Mouse (Mus musculus) kidney, postnatal 0 days (tissue): ENCODE data around the gene Oaz1. TPM values are rescaled to one million over a fixed set of nuclear protein-coding genes. Genes with fewer than 3 reads are reported as not detected.

Experiments used
- ATAC-seq: fragments of 200-750 bp; cut with Nextera tagmentation; replicated peaks from 2 replicates; pipeline ENCODE4 v1.8.0; 2017; ENCODE audit warnings: low read depth, moderate number of reproducible peaks, moderate TSS enrichment, moderate library complexity; ENCODE audit not compliant: low FRiP score
- DNase-seq: peaks from one replicate; pipeline ENCODE4 v3.0.0-alpha.2; 2016; ENCODE audit warnings: low spot score
- H3K27ac ChIP-seq: fragments of 300-500 bp; sonication (generic); 2 replicates; pipeline ENCODE4 v1.5.1; 2014; ENCODE audit warnings: mild to moderate bottlenecking
- H3K27me3 ChIP-seq: fragments of 300-500 bp; sonication (generic); 2 replicates; pipeline ENCODE4 v1.6.1; 2014; ENCODE audit warnings: low read length, mixed read lengths; ENCODE audit not compliant: insufficient read depth
- H3K36me3 ChIP-seq: fragments of 300-500 bp; sonication (generic); 2 replicates; pipeline ENCODE4 v1.6.1; 2014; ENCODE audit warnings: low read length, mixed read lengths; ENCODE audit not compliant: insufficient read depth
- H3K4me1 ChIP-seq: fragments of 300-500 bp; sonication (generic); replicated peaks from 2 replicates; pipeline ENCODE4 v1.6.1; 2014; ENCODE audit warnings: antibody characterized with exemption, low read length, mixed read lengths; ENCODE audit not compliant: insufficient read depth
- H3K4me2 ChIP-seq: fragments of 300-500 bp; sonication (generic); 2 replicates; pipeline ENCODE4 v1.6.1; 2014; ENCODE audit warnings: mild to moderate bottlenecking, low read length, moderate library complexity, mixed read lengths
- H3K4me3 ChIP-seq: fragments of 300-500 bp; sonication (generic); replicated peaks from 2 replicates; pipeline ENCODE4 v1.5.1; 2014; ENCODE audit warnings: low read depth, low read length
- H3K9ac ChIP-seq: fragments of 300-500 bp; sonication (generic); 2 replicates; pipeline ENCODE4 v1.6.1; 2014; ENCODE audit warnings: low read depth, low read length
- H3K9me3 ChIP-seq: fragments of 300-500 bp; sonication (generic); replicated peaks from 2 replicates; pipeline ENCODE4 v1.6.1; 2016; ENCODE audit warnings: low read length, inconsistent platforms, mixed read lengths
- CTCF ChIP-seq: IDR thresholded peaks from 2 replicates; pipeline ENCODE4 v1.5.1; 2016; ENCODE audit warnings: antibody characterized with exemption, low read depth, mild to moderate bottlenecking, moderate library complexity
- WGBS: fragments of 180-500 bp; shearing (Covaris S2); extraction: QIAGEN DNeasy Blood & Tissue Kit; methylation state at CpG from one replicate; pipeline ENCODE4 v1.1.7; 2014; 5-methylcytosine and 5-hydroxymethylcytosine counted together
- polyA plus RNA-seq: library from polyadenylated mRNA; unstranded; fragments of >200 nt; fragmentation: Nextera tagmentation; extraction: Ambion mirVana; gene quantifications from 2 replicates; pipeline ENCODE4 v1.2.1, GENCODE M21; 2015

The Oaz1 gene
- polyA plus RNA-seq: 1,422 and 1,480 TPM in 2 replicates

DNA sequence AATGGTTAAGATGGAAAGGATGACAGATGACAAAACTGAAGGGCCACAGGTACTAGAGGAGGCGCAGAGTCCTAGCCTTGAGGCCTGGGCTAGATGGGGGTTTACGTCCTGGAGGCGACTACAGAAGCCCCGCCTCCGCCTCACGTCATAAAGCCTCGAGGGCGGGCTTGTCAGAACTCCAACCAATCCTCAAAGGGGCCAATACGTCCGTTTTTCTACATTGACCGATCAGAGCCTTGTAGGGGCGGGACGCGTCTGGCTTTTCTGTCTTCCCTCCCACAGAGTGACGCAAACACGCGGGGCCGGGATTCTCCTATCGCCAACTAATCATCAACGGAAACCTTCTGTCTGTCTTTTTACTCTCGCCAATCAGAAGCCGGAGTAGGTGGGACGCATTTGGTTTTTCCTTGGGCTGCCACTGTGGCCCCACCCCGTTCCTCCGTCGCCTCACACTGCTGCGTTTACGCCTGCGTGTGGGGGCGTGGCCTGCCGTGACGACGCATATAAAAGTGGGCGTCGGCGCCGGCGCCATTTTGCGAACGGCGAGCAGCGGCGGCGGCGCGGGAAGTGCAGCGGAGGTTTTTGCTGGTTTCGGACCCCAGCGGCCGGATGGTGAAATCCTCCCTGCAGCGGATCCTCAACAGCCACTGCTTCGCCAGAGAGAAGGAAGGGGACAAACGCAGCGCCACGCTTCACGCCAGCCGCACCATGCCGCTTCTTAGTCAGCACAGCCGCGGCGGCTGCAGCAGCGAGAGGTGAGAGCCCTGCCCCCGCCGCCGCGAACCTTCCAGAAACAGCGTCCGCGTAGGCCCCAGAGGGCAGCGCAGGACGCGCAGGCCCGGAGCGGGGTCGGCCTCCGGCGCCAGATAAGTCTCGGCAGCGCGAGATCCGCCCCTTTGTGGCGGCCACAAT, at the start of gene Oaz1:
TSS of gene Oaz1 (plus strand) at position 506 of the 912 bp plus-strand sequence.
- TF ChIP-seq CTCF: no peak
- peak; percentile 100 for DNase-seq
- Histone ChIP-seq H3K4me3 (peak within 1 kb of the TSS; percentile 78), H3K4me2 (peak within 1 kb of the TSS; percentile 64), H3K4me1 (0 out of 2 replicates have a peak, but pooled peaks cover 12% of the 10 kb centered on the region), H3K9ac (peak within 1 kb of the TSS; percentile 95), H3K27me3 (no peaks in the 10 kb centered on the region), H3K9me3 (no peaks in the 10 kb centered on the region), H3K27ac (peak within 1 kb of the TSS; percentile 93), H3K36me3 (peaks cover 15% of the 10 kb centered on the region; the same call in 1 of the 2 replicates)
- peak; percentile 96 for ATAC-seq
- under 1% methylated on average over 74 of the region's 82 CpGs for WGBS

DNA sequence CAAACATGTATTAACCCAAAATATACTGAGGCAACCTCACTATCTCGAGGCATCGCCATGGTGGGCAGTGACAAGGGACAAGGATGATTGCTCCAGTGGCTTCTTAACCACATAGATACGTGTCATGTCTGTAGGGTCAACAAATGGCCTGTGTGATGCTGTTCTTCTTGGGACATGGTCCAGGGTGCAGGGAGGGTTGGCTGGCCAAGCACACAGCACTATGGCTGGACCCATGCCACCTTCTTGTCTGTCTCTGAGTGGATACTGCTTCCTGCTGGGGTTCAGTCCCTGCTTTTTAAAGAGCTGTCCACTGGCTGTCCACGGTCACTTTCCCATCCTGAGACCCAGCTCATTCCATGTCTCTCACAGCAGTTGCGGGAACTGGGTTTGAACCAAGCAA, 49.3 kb upstream of the Oaz1 start:
- DNase-seq: no peak
- ATAC-seq: no peak
- H3K4me1 ChIP-seq: no peaks in the 10 kb centered on the region
- TF ChIP-seq CTCF: no peak
- no peak overlapping the region for H3K4me3 ChIP-seq
- no peak overlapping the region for H3K4me2 ChIP-seq
- no peak overlapping the region for H3K9ac ChIP-seq
- 91% methylated on average over 5 of the region's 5 CpGs for WGBS
- H3K27me3 ChIP-seq: no peaks in the 10 kb centered on the region
- H3K9me3 ChIP-seq: no peaks in the 10 kb centered on the region
- peaks cover 70% of the 10 kb centered on the region for H3K36me3 ChIP-seq
- H3K27ac ChIP-seq: no peak overlapping the region

- Histone ChIP-seq H3K4me3 (no peak overlapping the region), H3K27ac (no peak overlapping the region), H3K9me3 (no peaks in the 10 kb centered on the region), H3K4me1 (no peaks in the 10 kb centered on the region), H3K9ac (no peak overlapping the region), H3K27me3 (no peaks in the 10 kb centered on the region), H3K4me2 (no peak overlapping the region), H3K36me3 (peaks cover 74% of the 10 kb centered on the region)
- ATAC-seq: no peak
- TF ChIP-seq CTCF: no peak
- no peak for DNase-seq
Measured at GRCm38 (mm10) chr10:80779565-80779964, 46.9 kb upstream of the Oaz1 start.

DNA sequence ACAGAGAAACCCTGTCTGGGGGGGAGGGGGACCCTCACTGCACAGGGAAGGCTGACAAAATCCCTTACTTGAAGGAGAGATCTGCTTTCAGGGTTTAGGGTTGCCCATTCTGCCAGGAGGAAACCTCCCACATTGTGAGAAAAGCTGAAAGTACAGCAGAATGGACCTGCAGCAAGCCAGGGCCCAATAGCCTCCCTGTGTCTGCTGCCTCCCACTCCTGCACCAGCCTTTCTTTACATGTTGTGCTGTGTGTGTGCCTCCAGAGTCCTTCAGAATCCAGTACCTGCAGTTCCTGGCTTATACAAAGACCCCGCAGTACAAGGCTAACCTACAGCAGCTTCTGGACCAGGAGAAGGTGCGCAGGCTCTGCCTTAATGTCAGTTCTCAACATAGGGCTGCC, 42.2 kb upstream of the Oaz1 start:
- H3K9me3 ChIP-seq: no peaks in the 10 kb centered on the region
- no peak overlapping the region for H3K4me3 ChIP-seq
- no peak overlapping the region for H3K27ac ChIP-seq
- TF ChIP-seq CTCF: no peak
- no peaks in the 10 kb centered on the region for H3K27me3 ChIP-seq
- H3K9ac ChIP-seq: no peak overlapping the region
- 98% methylated on average over 2 of the region's 2 CpGs for WGBS
- H3K4me1 ChIP-seq: no peaks in the 10 kb centered on the region
- ATAC-seq: no peak
- H3K36me3 ChIP-seq: peaks cover 89% of the 10 kb centered on the region
- H3K4me2 ChIP-seq: no peak overlapping the region
- DNase-seq: no peak

DNA sequence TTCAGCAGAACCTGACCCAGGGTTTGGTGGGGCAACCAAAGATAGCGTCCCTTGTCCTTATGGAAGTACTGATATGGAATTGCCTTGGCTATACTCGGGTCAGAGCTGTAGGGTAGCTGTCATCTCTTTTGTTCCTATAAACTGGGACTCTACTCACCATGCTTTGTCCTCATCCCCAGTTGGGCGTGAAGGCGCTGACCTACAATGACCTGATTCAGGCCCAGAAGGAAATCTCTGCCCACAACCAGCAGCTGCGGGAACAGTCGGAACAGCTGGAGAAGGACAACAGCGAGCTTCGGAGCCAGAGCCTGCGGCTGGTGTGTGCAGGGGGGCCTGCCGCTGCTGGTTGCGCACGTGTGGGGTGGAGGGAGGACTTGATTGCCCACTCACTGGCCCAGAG, 41.6 kb upstream of the Oaz1 start:
- 87% methylated on average over 12 of the region's 12 CpGs for WGBS
- DNase-seq (no peak), ATAC-seq (no peak)
- H3K36me3 ChIP-seq: peaks cover 87% of the 10 kb centered on the region
- H3K4me2 ChIP-seq: no peak overlapping the region
- no peaks in the 10 kb centered on the region for H3K4me1 ChIP-seq
- no peak overlapping the region for H3K27ac ChIP-seq
- no peak for TF ChIP-seq CTCF
- no peaks in the 10 kb centered on the region for H3K9me3 ChIP-seq
- H3K4me3 ChIP-seq: no peak overlapping the region
- no peak overlapping the region for H3K9ac ChIP-seq
- H3K27me3 ChIP-seq: no peaks in the 10 kb centered on the region

DNA sequence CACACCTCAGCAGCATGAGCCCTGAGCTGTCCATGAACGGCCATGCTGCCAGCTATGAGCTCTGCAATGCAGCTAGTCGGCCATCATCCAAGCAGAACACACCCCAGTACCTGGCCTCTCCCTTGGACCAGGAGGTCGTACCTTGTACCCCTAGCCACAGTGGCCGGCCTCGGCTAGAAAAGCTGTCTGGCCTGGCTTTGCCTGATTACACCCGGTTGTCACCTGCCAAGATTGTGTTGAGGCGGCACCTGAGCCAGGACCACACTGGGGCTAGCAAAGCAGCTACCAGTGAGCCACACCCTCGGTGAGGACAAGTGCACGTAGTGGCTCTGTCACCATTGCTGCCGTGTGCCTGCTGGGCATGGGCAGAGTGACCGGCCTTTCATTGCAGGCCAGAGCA, 40.5 kb upstream of the Oaz1 start:
- Histone ChIP-seq H3K4me2 (no peak overlapping the region), H3K9ac (no peak overlapping the region), H3K4me3 (no peak overlapping the region), H3K27me3 (no peaks in the 10 kb centered on the region), H3K4me1 (no peaks in the 10 kb centered on the region), H3K27ac (no peak overlapping the region), H3K36me3 (peaks cover 94% of the 10 kb centered on the region), H3K9me3 (no peaks in the 10 kb centered on the region)
- ATAC-seq: no peak
- WGBS: 90% methylated on average over 11 of the region's 11 CpGs
- no peak for DNase-seq
- TF ChIP-seq CTCF: no peak

DNA sequence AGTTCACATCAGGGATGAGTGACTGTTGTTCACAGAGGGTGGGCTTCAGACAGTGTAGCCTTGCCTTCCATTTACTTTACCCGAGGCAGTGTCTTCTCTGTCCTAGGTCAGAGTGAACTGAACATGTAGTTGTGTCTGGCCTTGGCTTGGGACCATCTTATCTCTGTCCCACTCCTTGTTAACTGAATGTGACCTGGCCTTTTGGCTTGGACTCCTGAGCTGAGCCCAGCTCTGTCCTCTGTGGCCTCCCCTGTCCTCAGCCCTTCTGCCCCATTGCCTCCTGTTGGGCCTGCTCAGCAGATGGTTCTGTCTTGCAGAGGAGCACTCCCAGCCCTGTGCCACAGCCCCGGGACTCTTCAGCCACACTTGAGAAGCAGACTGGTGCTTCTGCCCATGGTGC, 38.9 kb upstream of the Oaz1 start:
- no peaks in the 10 kb centered on the region for H3K9me3 ChIP-seq
- H3K27me3 ChIP-seq: no peaks in the 10 kb centered on the region
- no peak overlapping the region for H3K27ac ChIP-seq
- H3K4me2 ChIP-seq: no peak overlapping the region
- peaks cover 98% of the 10 kb centered on the region for H3K36me3 ChIP-seq
- ATAC-seq (no peak), DNase-seq (no peak)
- WGBS: 83% methylated on average over 2 of the region's 2 CpGs
- TF ChIP-seq CTCF: no peak
- H3K4me3 ChIP-seq: no peak overlapping the region
- no peaks in the 10 kb centered on the region for H3K4me1 ChIP-seq
- no peak overlapping the region for H3K9ac ChIP-seq
